Mouse (Mus musculus) lung, postnatal 0 days (tissue): Measurements from ENCODE around the gene Enox1. TPM values are rescaled to one million over a fixed set of nuclear protein-coding genes. Genes with fewer than 3 reads are reported as not detected.

Experiments
- ATAC-seq: fragments of 200-750 bp; cut with Nextera tagmentation; 2 replicates; pipeline ENCODE4 v1.8.0; 2017; ENCODE audit warnings: moderate library complexity
- DNase-seq: peaks from one replicate; pipeline ENCODE4 v3.0.0-alpha.2; 2016; ENCODE audit warnings: low spot score
- H3K27ac ChIP-seq: fragments of 300-500 bp; sonication (generic); 2 replicates; pipeline ENCODE4 v1.5.1; 2014; ENCODE audit warnings: antibody characterized with exemption, mild to moderate bottlenecking, low read length, mixed read lengths
- H3K27me3 ChIP-seq: fragments of 300-500 bp; sonication (generic); replicated peaks from 2 replicates; pipeline ENCODE4 v1.6.1; 2014; ENCODE audit warnings: low read length, mixed read lengths; ENCODE audit not compliant: insufficient read depth
- H3K36me3 ChIP-seq: fragments of 300-500 bp; sonication (generic); 2 replicates; pipeline ENCODE4 v1.6.1; 2014; ENCODE audit warnings: low read length, mixed read lengths; ENCODE audit not compliant: insufficient read depth
- H3K4me1 ChIP-seq: fragments of 300-500 bp; sonication (generic); 2 replicates; pipeline ENCODE4 v1.6.1; 2014; ENCODE audit warnings: antibody characterized with exemption, low read depth, low read length, mixed read lengths; ENCODE audit not compliant: insufficient read depth
- H3K4me2 ChIP-seq: fragments of 300-500 bp; sonication (generic); replicated peaks from 2 replicates; pipeline ENCODE4 v1.6.1; 2014; ENCODE audit warnings: low read depth, mild to moderate bottlenecking, low read length, moderate library complexity, mixed read lengths
- H3K4me3 ChIP-seq: fragments of 300-500 bp; sonication (generic); 2 replicates; pipeline ENCODE4 v1.5.1; 2014; ENCODE audit warnings: low read depth, low read length
- H3K9ac ChIP-seq: fragments of 300-500 bp; sonication (generic); replicated peaks from 2 replicates; pipeline ENCODE4 v1.6.1; 2014; ENCODE audit warnings: low read depth, mild to moderate bottlenecking
- H3K9me3 ChIP-seq: fragments of 300-500 bp; sonication (generic); 2 replicates; pipeline ENCODE4 v1.6.1; 2016; ENCODE audit warnings: low read length, mixed read lengths
- CTCF ChIP-seq: IDR thresholded peaks from 2 replicates; pipeline ENCODE4 v1.5.1; 2016; ENCODE audit warnings: antibody characterized with exemption, mild to moderate bottlenecking
- EP300 ChIP-seq: IDR thresholded peaks from 2 replicates; pipeline ENCODE4 v1.6.1; 2016; ENCODE audit warnings: antibody characterized with exemption, mild to moderate bottlenecking, control low read depth
- WGBS: fragments of 180-500 bp; shearing (Covaris S2); extraction: QIAGEN DNeasy Blood & Tissue Kit; methylation state at CpG from one replicate; pipeline ENCODE4 v1.1.7; 2014; 5-methylcytosine and 5-hydroxymethylcytosine counted together
- polyA plus RNA-seq: library from polyadenylated mRNA; unstranded; fragments of >200 nt; fragmentation: Nextera tagmentation; extraction: Ambion mirVana; gene quantifications from 2 replicates; pipeline ENCODE4 v1.2.1, GENCODE M21; 2015

Gene Enox1
- polyA plus RNA-seq, 1 experiment from 2014 or later = 1.5 TPM

DNA sequence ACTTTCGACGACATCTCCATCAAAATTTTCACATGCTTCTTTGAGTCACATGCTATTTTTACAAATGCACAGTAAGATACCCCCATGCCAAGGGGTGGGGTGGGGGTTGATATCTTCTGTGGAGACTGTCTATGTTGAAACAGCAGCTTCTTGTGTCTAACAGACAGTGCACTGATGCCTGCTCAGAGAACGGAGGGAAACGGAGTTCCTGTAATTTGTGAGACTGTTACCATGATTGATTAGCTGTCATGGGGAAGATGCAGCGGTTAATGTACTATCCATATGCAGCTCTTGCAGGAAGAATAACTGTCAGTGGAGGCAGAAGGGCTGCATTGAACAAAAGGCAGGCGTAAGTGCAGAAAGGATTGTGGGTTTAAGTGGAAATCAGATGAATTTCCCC is 117.2 kb downstream of the Enox1 start:
- Histone ChIP-seq H3K9me3 (no peaks in the 10 kb centered on the region), H3K9ac (no peak overlapping the region), H3K27me3 (no peaks in the 10 kb centered on the region), H3K4me2 (no peak overlapping the region), H3K36me3 (no peaks in the 10 kb centered on the region), H3K4me1 (no peaks in the 10 kb centered on the region), H3K27ac (no peak overlapping the region), H3K4me3 (no peak overlapping the region)
- DNase-seq (no peak), ATAC-seq (no peak)
- no peak for TF ChIP-seq CTCF
- 43% methylated on average over 6 of the region's 6 CpGs for WGBS

DNA sequence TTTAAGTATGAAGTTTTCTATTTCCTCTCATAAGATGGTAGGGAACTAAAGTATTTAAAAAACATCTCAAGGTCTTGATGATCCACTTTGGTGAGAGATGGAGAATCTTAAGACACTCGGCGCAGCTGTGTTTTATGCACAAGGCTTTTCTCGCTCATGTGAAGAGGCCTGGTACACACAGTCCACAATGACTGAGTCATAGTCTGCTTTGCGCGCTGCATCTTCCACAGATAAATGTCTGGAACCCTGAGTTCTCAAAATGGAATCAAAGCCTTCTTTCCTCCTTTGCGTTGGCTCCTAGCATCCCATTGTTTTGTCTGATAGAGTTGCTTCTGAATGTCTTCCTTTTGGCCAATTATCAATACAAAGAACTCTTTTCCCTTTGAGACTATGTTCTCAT is 119.0 kb downstream of the Enox1 start:
- H3K36me3 ChIP-seq = no peaks in the 10 kb centered on the region
- TF ChIP-seq CTCF (no peak), EP300 (no peak)
- H3K9ac ChIP-seq = no peak overlapping the region
- H3K27ac ChIP-seq = no peak overlapping the region
- ATAC-seq (no peak), DNase-seq (no peak)
- H3K4me1 ChIP-seq = no peaks in the 10 kb centered on the region
- no peak overlapping the region for H3K4me3 ChIP-seq
- H3K4me2 ChIP-seq = no peak overlapping the region
- no peaks in the 10 kb centered on the region for H3K27me3 ChIP-seq
- no peaks in the 10 kb centered on the region for H3K9me3 ChIP-seq
- 92% methylated on average over 6 of the region's 6 CpGs for WGBS

DNA sequence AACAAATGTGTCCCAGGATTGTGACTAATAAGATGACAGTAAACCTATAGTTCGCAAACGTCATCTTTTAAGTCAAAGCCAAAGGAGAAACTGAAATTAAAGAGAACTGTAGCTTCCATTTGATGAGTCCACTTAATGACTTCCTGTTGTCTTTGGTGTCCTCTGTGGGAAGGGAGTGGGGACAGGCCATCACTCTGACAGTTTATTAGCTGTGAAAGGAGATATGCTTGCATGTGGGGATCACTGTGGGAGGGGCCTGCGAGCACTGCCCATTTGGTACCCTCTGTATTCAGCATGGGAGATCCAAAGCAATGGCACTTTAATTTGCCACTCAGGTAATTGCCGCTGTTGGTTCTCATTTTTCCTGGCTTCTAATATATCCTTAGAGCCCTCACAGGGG is 122.6 kb downstream of the Enox1 start:
- no peak overlapping the region for H3K27ac ChIP-seq
- TF ChIP-seq EP300 (no peak), CTCF (no peak)
- no peak overlapping the region for H3K4me2 ChIP-seq
- no peaks in the 10 kb centered on the region for H3K4me1 ChIP-seq
- no peak for ATAC-seq
- no peak overlapping the region for H3K9ac ChIP-seq
- no peak overlapping the region for H3K4me3 ChIP-seq
- no peaks in the 10 kb centered on the region for H3K27me3 ChIP-seq
- H3K9me3 ChIP-seq = no peaks in the 10 kb centered on the region
- no peak for DNase-seq
- no peaks in the 10 kb centered on the region for H3K36me3 ChIP-seq
- WGBS = 74% methylated on average over 4 of the region's 4 CpGs

DNA sequence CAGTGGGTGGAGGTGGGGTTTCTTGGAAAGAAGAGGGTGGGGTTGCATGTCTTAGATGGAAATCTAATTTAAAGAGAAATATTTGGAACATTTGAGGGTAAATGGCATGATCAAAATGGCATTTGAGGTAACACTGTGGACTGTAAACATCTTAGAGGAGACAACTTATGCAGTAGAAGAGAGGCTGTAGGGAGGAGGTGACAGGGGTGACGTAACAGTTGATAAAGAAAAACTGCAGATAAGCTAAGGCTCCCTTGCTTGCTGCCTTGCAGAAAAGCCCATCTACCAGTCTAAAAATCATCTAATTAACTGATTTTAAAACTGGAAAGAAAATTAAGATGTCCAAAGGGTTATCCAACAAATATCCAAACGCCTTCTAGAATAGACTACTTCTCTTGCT is 123.9 kb downstream of the Enox1 start:
- Histone ChIP-seq H3K27me3 (no peaks in the 10 kb centered on the region), H3K4me2 (no peak overlapping the region), H3K9ac (no peak overlapping the region), H3K27ac (no peak overlapping the region), H3K4me3 (no peak overlapping the region), H3K9me3 (no peaks in the 10 kb centered on the region), H3K36me3 (no peaks in the 10 kb centered on the region), H3K4me1 (no peaks in the 10 kb centered on the region)
- DNase-seq (no peak), ATAC-seq (no peak)
- 51% methylated on average over 2 of the region's 2 CpGs for WGBS
- no peak for TF ChIP-seq EP300
- TF ChIP-seq CTCF = no peak

DNA sequence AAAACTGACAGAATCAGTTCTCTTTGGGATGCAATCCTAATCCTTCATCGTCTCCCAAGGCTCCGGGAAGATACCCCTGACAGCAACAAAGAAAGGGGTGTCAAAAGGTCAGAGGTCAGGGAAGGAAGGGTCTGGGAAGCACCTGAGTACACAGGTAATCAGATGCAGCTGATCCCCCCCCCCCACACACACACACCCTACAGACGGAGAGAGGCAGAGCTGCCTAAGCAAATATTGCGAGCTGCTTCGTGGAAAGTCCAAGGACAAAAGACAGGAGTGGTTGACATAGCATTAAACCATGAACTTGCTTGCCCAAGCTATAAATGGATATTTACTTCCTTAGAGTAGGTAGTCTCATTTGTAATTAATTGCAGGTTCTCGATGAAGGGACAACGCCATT is 124.3 kb downstream of the Enox1 start:
- no peak for TF ChIP-seq EP300
- TF ChIP-seq CTCF = no peak
- H3K36me3 ChIP-seq = no peaks in the 10 kb centered on the region
- H3K4me3 ChIP-seq = no peak overlapping the region
- H3K9ac ChIP-seq = no peak overlapping the region
- H3K4me2 ChIP-seq = no peak overlapping the region
- no peaks in the 10 kb centered on the region for H3K27me3 ChIP-seq
- WGBS = 54% methylated on average over 7 of the region's 7 CpGs
- DNase-seq = no peak
- no peaks in the 10 kb centered on the region for H3K4me1 ChIP-seq
- no peak for ATAC-seq
- H3K27ac ChIP-seq = no peak overlapping the region
- no peaks in the 10 kb centered on the region for H3K9me3 ChIP-seq

DNA sequence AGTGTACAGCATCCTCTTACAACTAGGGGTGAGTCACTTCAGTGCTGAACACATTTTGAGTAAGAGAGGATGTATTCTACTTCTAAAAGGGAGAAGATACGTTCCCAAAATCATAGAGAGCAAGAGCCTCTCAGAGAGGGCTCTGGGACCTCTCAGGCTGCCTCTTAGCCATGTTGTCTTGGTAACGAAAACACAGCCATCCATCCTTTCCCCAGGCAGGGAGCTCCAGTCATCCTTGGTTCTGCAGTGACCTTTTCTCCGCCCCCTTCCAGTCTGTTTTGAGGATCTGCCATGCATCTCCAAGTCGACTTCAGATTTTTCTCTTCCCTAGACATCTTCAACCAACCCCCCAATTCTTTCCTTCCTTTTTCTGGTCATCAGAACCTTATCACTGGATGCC is 127.4 kb downstream of the Enox1 start:
- Histone ChIP-seq H3K9ac (no peak overlapping the region), H3K4me2 (no peak overlapping the region), H3K9me3 (no peaks in the 10 kb centered on the region), H3K36me3 (no peaks in the 10 kb centered on the region), H3K4me3 (no peak overlapping the region), H3K27ac (no peak overlapping the region), H3K27me3 (no peaks in the 10 kb centered on the region), H3K4me1 (no peaks in the 10 kb centered on the region)
- TF ChIP-seq EP300 = no peak
- 50% methylated on average over 4 of the region's 4 CpGs for WGBS
- no peak for ATAC-seq
- no peak for DNase-seq

DNA sequence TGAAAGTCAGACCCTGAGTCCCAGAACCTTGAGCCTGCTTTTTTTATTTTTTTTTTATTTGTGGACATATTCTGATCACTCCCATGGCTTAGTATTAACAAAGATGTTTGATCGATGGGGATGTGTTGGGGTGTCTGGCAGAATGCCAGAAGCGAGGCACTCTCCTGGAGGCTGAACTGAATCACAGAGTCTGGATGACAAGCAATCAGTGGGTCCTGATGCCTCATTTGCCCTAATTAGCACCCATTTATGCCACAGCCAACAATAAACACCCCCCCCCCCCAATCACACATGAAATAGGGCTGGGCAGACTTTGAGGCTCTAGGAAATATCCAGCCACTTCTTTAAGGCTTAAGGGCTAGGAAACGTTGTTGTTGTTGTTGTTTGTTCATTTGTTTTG is 128.9 kb downstream of the Enox1 start:
- Histone ChIP-seq H3K4me2 (no peak overlapping the region), H3K9ac (no peak overlapping the region), H3K27me3 (no peaks in the 10 kb centered on the region), H3K27ac (no peak overlapping the region), H3K4me1 (no peaks in the 10 kb centered on the region), H3K36me3 (no peaks in the 10 kb centered on the region), H3K4me3 (no peak overlapping the region), H3K9me3 (no peaks in the 10 kb centered on the region)
- TF ChIP-seq CTCF (no peak), EP300 (no peak)
- WGBS = 69% methylated on average over 3 of the region's 3 CpGs
- ATAC-seq = no peak
- no peak for DNase-seq
